Mouse (Mus musculus) retina, embryonic 14.5 days (tissue): Measurements from ENCODE around the gene Gng10.

Experiments
- DNase-seq: peaks from one replicate; pipeline ENCODE4 v3.0.0-alpha.2; 2015; ENCODE audit warnings: low spot score

Gng10 gene

DNA sequence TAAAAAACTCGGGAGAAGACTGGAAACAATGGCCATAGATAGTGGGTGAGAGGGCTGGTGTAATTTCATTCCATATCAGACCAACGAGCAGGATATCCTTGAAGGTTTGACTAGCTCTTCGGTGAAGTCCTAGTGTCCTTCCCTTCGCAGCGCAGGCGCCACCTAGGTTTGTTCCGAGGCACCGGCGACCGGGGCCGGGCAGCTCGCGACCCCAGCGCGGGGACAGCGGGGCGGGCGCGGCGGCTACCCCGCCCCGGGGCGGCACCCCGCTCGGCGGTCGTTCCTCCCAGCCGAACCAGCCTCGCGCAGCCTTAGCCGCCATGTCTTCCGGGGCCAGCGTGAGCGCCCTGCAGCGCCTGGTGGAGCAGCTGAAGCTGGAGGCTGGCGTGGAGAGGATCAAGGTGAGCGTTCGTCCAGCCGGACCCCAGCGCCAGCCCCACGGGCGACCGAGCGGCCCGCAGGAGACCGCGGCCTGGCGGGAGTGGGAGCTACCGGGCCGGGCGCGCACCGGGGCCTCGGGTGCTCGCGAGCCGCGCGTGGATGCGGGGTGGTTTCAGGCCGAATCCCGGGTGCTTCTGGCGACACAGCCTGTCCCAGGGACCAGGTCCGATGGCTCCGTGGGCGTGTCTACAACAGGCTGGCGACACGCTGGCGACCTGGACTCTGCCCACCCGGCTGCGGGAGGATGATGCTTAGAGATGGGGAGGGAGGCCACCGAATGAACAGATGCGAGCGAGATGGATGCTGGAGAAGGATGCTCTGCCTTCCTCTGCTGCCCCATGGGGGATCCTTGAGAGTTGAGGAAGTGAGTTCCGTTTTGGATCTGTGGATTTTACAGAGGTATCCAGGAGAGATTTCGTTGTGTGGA lies at the start of gene Gng10:
Gene Gng10 (plus strand): TSS at position 171 of the 868 bp plus-strand sequence.
- peak; percentile 73 for DNase-seq

DNA sequence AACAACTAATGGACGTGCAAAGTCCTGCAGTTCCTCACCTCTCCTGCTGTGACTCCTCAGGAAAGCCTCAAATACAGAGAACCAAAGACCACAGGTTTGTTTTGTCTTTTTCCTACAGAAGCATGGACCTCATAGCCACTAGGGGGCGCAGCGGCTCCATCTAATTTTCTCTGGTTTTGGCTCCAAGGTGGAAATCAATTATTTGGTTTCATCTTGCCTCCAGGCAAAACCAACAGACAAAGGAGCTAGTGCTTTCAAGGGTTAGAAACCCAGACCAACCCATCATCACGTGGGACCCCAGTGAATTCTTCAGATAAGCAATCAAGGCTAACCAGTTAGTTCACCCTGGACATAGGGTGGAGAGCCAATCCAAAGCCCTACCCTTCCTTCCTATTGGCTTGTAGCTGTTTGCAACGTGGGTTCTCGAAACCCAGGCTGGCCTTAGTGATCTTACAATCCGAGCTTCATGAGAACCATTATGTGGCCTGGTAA lies 49.7 kb upstream of the Gng10 start:
- peak; percentile 91 for DNase-seq

DNA sequence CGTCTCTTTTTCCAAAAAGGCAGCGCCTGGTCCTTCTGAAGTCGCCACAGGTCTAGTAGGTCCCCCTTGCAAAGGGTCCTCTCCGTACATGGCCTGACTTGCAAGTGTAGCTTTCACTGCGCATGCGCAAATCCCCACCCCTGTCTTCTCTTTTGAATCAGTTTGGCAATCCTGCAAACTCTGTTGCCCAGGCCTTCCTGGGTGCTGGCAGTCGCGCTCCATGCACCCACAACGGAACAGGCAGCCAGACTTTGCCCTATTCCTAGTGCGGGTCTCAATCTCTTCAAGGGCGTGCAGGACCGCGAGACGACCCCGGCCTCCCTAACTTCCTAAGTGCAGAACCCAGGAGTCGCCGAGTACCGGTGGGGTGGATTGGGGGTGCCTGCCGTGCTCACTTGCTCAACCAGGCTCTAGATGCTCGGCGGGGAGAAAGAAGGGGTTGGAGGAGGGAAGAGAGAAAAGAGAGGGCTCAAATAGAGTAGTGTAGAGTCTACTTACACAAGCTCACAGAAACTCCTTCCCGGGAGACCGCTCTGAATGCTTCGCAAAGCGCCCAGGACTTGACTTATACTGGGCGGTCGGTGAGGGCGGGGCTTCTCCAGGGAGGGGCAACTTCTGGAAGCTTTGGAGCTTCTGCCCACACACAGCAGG lies 48.2 kb upstream of the Gng10 start, which contains the start of gene Ptgr1:
Gene Ptgr1 (minus strand): TSS at position 580 of the 651 bp plus-strand sequence.
- DNase-seq: peak; percentile 84

DNA sequence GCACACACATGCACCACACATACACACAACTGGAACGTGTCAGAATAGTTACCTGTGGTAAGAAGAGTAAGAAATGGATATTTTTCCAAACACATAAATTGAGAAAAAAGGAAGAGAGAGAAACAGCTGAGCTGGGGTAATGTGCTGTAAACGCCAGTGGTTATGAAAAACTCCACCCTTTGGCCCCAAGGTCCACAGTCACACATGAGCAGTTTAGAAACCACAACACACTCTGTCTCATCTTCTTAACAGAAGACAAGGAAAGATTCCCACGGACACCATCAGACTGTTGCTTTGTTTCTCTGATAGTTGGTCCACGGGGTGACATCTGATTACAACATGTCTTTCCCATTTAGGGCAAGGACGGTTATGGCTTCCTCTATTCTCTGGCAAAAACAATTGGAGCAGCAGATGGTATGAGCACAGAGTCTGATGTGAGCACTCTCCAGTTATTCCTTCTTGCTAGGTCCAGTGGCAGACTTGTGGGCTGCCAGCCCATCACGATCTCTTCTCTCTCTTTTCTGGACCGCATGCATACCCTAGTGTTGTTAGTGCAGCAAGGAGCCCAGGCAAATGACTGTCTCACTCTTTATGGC lies 45.5 kb upstream of the Gng10 start:
- peak; percentile 36 for DNase-seq

DNA sequence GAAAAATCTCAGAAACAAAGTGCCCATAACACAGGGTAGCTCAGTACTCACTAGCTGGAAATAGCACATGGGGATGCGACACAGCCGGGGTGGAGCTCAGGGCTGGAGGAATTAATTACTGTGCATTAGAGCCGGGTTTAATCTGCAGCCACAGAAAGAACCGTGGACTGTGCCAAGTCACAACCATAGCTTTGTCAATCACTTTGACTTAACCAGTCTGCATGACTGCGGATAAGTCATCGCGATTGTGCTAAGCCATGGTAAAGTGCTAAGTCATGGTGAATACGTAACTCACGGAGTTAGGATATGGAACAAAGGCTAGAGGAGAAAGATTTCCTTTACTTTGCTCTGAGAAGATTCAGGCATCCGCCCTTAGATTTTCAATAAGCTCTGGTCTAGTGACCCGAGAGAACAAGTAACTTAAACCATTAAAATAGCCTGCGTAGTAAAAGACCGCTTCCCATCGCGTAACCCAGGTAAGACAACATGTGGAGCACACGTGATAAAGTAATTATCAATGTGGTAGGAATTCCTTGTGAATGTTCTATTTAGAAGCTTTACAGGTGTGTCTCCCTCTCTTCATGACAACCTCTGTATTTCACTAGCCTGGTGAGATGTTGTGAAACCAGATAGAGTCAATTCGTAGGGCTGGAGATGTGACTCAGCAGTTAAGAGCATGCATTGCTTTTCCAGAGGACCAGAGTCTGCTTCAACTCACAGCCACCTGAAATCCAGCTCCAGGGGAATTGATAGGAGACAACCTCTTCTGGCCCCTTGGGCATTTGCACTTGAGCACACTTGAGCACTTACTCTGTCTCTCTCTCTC lies 44.1 kb upstream of the Gng10 start:
- peak; percentile 18 for DNase-seq

DNA sequence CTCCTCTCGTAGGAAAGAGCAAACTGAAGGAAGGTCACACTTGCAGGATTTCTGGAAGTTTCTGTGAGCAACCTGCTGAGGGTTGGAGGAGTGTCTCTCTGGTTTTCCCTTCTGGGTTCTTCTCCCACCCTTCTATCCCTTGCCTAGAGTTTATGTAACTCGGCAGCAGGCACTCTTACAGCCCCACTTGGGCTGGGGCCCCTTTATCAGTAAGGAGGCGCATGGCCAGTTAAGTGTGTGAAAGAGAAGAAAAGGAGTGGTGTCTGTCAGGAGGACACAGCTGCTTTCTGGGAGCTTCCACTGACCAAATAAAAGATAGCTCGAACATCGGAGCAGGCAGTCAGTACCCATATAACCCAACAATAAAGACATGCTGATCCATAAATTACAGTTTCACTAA lies 42.7 kb upstream of the Gng10 start:
- no peak for DNase-seq

DNA sequence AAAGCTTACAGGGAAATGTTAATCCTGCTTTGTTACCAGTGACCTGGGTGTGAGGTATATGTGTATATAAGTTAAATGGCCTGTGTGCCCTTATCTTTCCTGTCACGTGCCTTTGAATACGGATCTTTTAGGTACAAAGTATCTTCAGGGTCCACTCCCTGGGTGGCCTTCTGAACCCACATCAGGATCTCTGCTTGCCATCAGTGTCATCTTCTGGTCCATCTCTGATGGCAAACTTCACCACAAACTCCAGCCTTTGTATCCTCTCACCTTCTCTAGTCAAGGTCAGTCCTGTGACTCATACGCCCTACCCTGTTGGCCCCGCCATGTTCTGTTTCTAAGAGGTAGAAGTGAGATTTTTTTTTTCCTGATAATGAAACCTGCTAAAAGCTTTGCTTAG lies 40.1 kb upstream of the Gng10 start, which contains the start of gene Dnajc25:
Gene Dnajc25 (plus strand): TSS at position 301 of the 400 bp plus-strand sequence.
- DNase-seq: no peak

DNA sequence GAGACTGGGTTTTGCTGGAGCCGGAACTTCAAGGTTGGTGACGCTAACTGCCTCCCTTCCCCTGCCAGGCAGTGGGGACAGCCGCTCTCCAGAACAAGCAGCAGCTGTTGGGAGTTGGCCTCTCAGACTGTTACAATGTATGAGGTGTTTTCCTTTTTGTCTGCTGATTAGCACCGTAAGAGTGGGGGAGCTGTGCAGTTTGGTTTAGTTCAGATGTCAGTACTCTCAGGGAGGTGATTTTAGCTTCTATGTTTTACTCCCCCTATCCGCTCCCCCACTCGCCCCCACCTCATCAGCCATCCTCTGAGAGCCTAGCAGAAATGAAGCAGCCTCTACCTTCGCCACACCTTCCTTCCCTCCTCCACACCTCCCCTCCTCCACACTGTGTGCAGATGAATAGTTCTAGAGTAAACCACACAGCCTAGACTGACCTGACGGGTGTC lies 39.6 kb upstream of the Gng10 start:
- no peak for DNase-seq

DNA sequence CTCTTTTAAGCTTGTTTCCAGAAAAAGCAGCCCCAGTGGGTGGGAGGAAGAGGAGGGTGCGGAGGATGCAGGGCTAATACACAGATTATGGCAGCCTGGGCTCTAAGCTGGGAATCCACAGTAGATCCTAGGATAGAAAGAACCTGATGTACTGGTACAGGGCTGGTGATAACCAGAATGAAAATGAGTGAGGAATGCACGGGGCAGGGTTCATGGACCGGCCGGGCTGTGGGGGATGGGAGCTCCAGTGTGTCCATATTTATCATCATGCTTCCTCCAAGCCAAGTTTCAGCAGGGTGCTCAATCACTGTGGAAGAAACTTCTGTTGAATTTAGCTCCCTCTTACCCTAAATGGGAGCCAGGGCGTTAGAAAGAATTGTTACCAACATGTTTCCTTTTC lies 37.8 kb upstream of the Gng10 start:
- DNase-seq: no peak

DNA sequence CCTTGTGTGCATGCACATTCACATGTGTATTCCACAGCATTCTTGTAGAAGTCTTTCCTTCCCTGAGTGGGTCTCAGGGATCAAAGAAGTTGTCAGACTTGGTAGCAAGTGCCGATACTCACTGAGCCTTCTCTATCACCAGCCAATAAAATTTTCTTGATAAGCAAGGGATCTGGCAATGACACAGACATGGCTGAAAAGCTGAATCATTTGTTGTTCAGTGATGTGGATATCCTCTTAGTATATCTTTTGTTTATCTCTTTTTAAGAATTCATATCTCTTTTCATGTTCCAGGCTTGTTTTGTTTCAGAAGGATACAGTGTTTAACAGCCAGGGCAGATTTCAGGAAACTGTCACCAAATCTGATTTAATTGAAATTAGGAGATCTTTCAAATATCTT lies 36.2 kb upstream of the Gng10 start:
- no peak for DNase-seq

DNA sequence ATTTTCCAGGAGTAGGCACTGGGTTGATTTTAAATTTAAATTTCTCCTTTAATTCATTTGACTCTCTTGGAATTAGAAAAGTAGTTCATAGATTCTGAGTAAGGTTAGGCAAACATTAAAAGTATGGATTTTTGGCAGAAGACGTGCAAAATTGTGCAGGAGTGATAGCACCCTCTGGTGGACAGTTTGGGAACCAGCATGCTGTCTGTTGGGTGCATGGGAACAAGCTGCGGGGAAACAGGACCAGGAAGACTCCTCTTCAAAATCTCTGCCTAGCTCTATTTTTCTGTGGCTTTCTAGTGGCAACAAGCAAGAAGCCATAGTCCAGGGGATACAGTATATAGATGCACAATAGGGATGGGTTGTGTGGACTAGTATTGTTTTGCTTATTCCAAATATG lies 35.2 kb upstream of the Gng10 start:
- peak; percentile 80 for DNase-seq

DNA sequence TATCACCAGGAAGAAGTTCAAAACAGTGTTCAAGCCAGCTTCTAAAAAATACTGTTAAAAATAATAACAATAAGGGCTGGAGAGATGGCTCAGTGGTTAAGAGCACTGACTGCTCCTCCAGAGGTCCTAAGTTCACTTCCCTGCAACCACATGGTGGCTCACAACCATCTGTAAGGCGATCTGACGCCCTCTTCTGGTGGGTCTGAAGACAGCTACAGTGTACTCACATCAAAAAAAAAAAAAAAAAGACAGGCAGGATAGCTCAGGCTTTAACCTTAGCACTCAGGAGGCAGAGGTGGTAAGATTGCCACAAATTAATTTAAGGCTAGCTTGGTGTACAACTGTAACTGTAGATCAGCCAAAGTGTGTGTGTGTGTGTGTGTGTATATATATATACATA lies 34.3 kb upstream of the Gng10 start:
- DNase-seq: peak; percentile 54

DNA sequence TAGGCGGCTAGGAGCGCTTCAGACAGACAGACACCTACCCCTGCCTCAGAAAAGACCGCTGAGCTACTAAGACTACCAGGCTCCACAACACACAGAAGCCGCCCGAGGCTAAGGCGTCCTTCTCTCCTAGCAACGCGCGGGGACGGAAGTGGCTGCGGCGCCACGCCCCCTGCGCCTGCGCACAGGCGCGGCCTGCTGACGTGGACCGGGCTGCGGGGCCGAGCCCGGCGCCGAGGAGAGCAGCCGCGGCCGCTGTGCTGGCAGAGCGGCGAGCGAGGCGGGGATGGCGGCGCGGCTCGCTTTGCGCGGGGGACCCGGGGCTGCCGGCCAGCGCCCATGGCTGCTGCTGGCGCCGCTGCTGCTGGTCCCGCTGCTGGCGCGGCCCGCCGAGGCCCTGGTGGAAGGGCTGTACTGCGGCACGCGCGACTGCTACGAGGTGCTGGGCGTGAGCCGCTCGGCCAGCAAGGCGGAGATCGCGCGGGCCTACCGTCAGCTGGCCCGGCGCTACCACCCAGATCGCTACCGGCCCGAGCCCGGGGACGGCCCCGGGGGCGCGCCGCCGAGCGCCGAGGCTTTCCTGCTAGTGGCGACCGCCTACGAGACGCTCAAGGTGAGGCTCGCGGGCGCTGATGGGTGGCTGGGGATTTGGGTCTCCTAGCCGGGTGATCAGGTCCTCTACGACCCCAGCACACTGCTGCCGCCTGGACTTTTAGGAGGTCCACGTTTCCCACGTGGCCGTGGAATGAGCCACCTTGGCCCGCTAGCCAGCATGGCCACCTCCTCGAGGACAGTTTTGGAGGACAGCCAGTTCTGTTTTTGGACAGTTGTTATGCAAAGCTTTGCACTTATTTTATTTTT lies 31.7 kb upstream of the Gng10 start, which contains the start of gene Gm20503:
Gene Gm20503 (plus strand): TSS at position 263 of the 858 bp plus-strand sequence.
- peak; percentile 95 for DNase-seq

DNA sequence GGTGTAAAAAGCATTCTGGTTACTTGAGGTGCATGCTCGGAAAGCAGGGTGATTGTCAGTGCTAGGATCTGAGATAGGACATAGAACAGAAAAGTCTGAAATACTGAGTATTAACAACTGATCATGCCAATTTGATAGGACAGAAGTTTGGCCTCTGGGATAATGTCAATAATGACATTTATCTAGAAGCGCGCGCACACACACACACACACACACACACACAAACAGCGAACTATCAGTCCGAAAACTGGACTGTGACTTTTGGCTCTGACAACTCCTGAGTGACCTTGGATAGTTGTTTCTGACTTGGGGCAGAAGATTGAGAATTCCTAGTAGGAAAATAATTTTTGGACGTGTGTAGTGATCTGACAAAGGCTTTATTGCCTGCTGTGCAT lies 31.1 kb upstream of the Gng10 start:
- DNase-seq: no peak

DNA sequence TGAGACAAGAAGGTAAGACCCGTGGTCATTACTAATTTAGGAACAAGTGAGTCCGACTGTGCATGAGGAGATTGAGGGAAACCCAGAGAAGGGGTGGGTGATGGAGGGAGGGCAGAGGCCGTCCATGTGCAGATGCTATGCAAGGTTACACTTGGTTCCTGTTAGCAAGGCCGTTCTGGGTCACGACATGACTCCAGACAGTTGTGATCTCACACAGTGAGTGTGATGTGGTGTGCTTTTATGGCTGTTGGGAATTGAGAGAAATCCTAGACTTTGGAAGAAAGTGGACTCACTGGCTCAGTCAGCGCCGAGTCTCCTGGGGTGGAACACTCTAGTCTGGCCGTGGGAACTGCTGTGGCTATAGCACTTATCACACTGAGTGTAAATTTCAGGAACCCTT lies 28.7 kb upstream of the Gng10 start:
- no peak for DNase-seq

DNA sequence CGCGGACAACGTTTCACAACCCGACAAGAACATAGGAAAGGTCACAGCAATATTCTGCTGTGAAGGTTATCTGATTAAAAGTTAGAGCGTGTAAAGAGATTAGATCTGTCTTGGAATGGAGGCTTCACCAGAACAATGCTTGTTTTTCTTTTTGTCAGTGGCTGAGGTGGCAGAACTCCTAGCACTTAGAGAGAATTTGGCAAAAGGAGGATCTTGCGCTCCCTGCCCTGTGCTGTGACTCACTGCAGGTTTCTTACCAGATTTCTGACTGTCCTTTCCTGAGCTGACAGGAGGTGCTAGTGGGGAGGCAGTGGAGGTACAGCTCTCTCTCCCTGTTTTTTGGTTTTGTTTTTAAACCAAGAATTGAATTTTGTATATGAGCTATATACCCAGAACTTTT lies 27.9 kb upstream of the Gng10 start:
- DNase-seq: no peak

DNA sequence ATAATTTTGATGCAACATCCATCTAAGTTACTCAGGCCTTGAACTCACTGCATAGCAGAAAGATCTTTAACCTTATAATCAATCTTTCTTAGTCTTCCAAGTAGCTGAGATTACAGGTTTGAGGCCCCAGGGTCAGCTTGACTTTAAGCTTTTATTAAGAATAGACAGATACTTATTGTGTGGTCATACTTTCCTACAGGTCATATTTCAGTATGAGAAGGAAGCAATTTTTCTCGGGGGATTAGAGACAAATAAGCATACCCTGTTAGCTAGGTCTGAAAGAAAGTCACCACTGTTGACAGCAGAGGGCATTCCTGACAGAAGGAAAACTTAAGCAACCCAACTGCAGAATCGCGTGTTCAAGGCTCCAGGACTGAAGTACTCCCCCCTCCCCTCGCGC lies 26.9 kb upstream of the Gng10 start:
- DNase-seq: no peak

DNA sequence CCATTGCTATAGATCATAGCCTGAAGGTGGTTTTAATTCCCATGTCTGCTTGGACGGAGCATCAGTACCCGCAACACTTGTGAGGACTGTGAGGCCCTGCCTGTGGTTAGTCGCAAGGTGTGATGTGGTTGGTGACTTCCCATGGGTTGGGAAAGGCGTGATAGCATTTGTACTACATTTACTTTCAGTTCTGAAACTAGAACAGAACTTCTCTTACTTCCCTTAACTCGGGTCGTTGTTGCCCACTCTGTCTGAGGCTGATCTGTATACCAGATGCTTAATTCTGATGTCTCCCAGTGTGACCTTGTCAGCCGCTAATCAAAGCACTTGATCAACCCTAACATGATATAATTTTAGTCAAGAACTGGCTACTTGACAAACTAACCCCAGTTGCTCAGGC lies 25.7 kb upstream of the Gng10 start:
- DNase-seq: no peak

DNA sequence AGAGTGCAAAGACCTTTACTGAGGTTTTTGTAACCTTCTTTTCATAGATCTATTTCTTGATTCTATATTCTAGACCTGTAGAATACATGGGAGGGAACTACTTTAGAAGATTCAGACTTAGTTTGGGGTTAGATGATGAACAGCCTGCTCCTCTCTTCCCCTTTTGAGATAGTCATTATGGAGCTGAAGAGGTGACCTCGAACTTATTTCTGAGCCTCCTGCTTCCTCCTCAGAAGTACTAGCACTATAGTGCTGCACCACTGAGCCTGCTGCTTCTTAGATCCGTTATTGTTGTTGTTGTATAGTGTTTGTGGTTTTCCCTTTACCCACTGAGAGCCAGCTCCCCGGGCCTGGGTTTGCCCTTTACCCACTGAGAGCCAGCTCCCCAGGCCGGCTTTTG lies 25.2 kb upstream of the Gng10 start:
- no peak for DNase-seq

DNA sequence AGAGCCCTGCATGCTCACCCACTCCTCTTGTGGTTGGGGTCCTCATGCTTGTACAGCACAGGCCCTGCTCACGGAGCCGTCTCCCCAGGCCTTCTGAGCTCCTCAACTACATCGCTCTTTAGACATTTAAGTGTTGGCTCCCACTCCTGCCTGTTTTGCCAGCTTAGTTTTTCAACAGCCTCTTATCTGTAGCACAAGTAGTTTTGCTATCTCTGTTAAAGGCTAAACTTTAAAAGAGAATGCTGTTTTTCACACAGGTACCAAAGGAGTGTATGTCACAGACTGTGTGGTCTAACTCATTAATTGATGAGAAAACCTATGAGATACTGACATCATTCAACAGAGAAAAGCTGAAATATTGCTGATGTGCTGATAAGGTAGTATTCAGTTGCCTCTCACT lies 23.4 kb upstream of the Gng10 start:
- DNase-seq: no peak

DNA sequence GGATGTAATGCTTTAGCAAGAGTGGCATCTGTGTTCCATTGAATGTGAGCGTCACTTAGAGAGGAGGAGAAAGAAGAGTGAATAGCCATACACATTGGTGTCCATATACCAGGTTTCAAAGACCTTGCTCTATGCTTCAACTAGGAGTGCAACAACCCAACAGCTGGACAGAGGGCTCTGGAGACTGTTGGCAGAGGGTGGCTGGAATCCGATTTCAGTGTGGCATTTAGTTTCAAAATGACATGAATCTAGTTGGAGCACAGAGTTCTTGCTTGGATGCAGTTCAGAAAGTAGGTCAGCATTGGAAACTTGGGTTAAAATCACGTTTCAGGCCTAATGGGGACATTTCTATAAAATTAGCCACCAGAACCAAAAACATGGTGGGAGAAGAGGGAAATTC lies 19.7 kb upstream of the Gng10 start:
- DNase-seq: no peak
